Mouse (Mus musculus) liver, embryonic 13.5 days (tissue): ENCODE results near the gene Bnipl. TPM values are rescaled to one million over a fixed set of nuclear protein-coding genes. Genes with fewer than 3 reads are reported as not detected.

Experiments used
- ATAC-seq: fragments of 200-750 bp; cut with Nextera tagmentation; 2 replicates; pipeline ENCODE4 v1.8.0; 2017; ENCODE audit warnings: low read depth, mild to moderate bottlenecking, moderate number of reproducible peaks, moderate library complexity
- DNase-seq: peaks from one replicate; pipeline ENCODE4 v3.0.0; 2022
- H3K27ac ChIP-seq: fragments of 300-500 bp; sonication (generic); 2 replicates; pipeline ENCODE4 v1.5.1; 2015; ENCODE audit warnings: moderate library complexity, mild to moderate bottlenecking, inconsistent platforms
- H3K27me3 ChIP-seq: fragments of 300-500 bp; sonication (generic); 2 replicates; pipeline ENCODE4 v1.6.1; 2015; ENCODE audit warnings: mild to moderate bottlenecking, inconsistent platforms
- H3K36me3 ChIP-seq: fragments of 300-500 bp; sonication (generic); 2 replicates; pipeline ENCODE4 v1.6.1; 2015; ENCODE audit warnings: mild to moderate bottlenecking, inconsistent platforms
- H3K4me1 ChIP-seq: fragments of 300-500 bp; sonication (generic); replicated peaks from 2 replicates; pipeline ENCODE4 v1.6.1; 2015; ENCODE audit warnings: inconsistent platforms
- H3K4me2 ChIP-seq: fragments of 300-500 bp; sonication (generic); 2 replicates; pipeline ENCODE4 v1.6.1; 2015; ENCODE audit warnings: inconsistent platforms, mild to moderate bottlenecking, moderate library complexity
- H3K4me3 ChIP-seq: fragments of 300-500 bp; sonication (generic); replicated peaks from 2 replicates; pipeline ENCODE4 v1.5.1; 2015; ENCODE audit warnings: mild to moderate bottlenecking, inconsistent platforms
- H3K9ac ChIP-seq: fragments of 300-500 bp; sonication (generic); 2 replicates; pipeline ENCODE4 v1.6.1; 2015; ENCODE audit warnings: mild to moderate bottlenecking, inconsistent platforms
- H3K9me3 ChIP-seq: fragments of 300-500 bp; sonication (generic); replicated peaks from 2 replicates; pipeline ENCODE4 v1.6.1; 2016; ENCODE audit warnings: inconsistent platforms
- WGBS: fragments of 180-500 bp; shearing (Covaris S2); methylation state at CpG from one replicate; pipeline ENCODE4 v1.1.7; 2015; ENCODE audit not compliant: insufficient replicate concordance; 5-methylcytosine and 5-hydroxymethylcytosine counted together
- polyA plus RNA-seq: library from polyadenylated mRNA; unstranded; fragments of >200 nt; fragmentation: Nextera tagmentation; extraction: Ambion mirVana; gene quantifications from 2 replicates; pipeline ENCODE4 v1.2.1, GENCODE M21; 2015

Gene Bnipl
- polyA plus RNA-seq, 1 experiment from 2014 or later, result not detected

DNA sequence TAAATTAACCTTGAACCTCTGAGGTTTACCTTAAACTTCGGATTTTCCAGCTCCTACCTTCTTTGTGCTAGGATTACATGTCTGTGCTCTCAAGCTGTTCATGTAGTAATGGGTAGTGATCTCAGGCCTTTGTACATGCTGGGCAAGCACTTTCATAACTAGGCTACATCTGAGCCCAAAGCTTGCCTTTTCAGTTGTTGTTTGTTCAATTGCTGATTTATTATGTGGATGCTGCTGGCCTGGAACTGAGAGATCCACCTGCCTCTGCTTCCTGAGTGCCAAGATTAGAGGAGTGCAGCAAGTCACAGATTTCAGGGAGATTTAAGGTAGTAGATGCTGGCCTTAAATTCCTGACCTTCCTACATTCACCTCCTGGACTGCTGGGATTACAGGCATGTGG is 51.9 kb downstream of the Bnipl start:
- no peak for ATAC-seq
- H3K4me3 ChIP-seq, result no peak overlapping the region
- H3K27ac ChIP-seq, result no peak overlapping the region
- peaks cover 97% of the 10 kb centered on the region for H3K36me3 ChIP-seq
- H3K4me1 ChIP-seq, result 0 out of 2 replicates have a peak, but pooled peaks cover 3% of the 10 kb centered on the region
- 66% methylated on average over 1 of the region's 1 CpGs for WGBS
- H3K9ac ChIP-seq, result no peak overlapping the region
- no peaks in the 10 kb centered on the region for H3K27me3 ChIP-seq
- H3K9me3 ChIP-seq, result no peaks in the 10 kb centered on the region
- no peak overlapping the region for H3K4me2 ChIP-seq
- no peak for DNase-seq

GRCm38 (mm10) chr3:95195772-95196171 is 55.2 kb downstream of the Bnipl start:
- Histone ChIP-seq H3K4me1 (0 out of 2 replicates have a peak, but pooled peaks cover 3% of the 10 kb centered on the region), H3K36me3 (peaks cover 92% of the 10 kb centered on the region), H3K4me3 (no peak overlapping the region), H3K9ac (no peak overlapping the region), H3K4me2 (no peak overlapping the region), H3K9me3 (no peaks in the 10 kb centered on the region), H3K27ac (no peak overlapping the region), H3K27me3 (no peaks in the 10 kb centered on the region)
- DNase-seq (no peak), ATAC-seq (no peak)
- WGBS, result 82% methylated on average over 2 of the region's 2 CpGs

GRCm38 (mm10) chr3:95194721-95195135 is 56.3 kb downstream of the Bnipl start:
- H3K4me2 ChIP-seq, result no peak overlapping the region
- DNase-seq (no peak), ATAC-seq (no peak)
- no peak overlapping the region for H3K9ac ChIP-seq
- no peak overlapping the region for H3K4me3 ChIP-seq
- H3K4me1 ChIP-seq, result 0 out of 2 replicates have a peak, but pooled peaks cover 3% of the 10 kb centered on the region
- H3K9me3 ChIP-seq, result no peaks in the 10 kb centered on the region
- WGBS, result 77% methylated on average over 6 of the region's 6 CpGs
- no peaks in the 10 kb centered on the region for H3K27me3 ChIP-seq
- peaks cover 92% of the 10 kb centered on the region for H3K36me3 ChIP-seq
- no peak overlapping the region for H3K27ac ChIP-seq

Other genes starting within 250 kb of the Bnipl start
- gene Zfp687, start 235.7 kb downstream of the Bnipl start, polyA plus RNA-seq, result 5.8 and 8.2 TPM in 2 replicates
- 202 and 204 TPM in 2 replicates for gene Psmd4, start 208.6 kb downstream of the Bnipl start, polyA plus RNA-seq
- 9.6 and 10.3 TPM in 2 replicates for gene Pip5k1a, start 144.3 kb downstream of the Bnipl start, polyA plus RNA-seq
- gene Vps72, start 140.2 kb downstream of the Bnipl start, polyA plus RNA-seq, result 39.2 and 43.3 TPM in 2 replicates
- gene Tmod4, start 126.7 kb downstream of the Bnipl start, polyA plus RNA-seq, result 0.17 and 0.67 TPM in 2 replicates
- 33.4 and 33.5 TPM in 2 replicates for gene Scnm1, start 117.2 kb downstream of the Bnipl start, polyA plus RNA-seq
- gene Lysmd1, start 117.1 kb downstream of the Bnipl start, polyA plus RNA-seq, result 7.3 and 7.5 TPM in 2 replicates
- gene Tnfaip8l2, start 108.8 kb downstream of the Bnipl start, polyA plus RNA-seq, result 5.7 and 6.0 TPM in 2 replicates
- 0.35 and 0.36 TPM in 2 replicates for gene Sema6c, start 90.7 kb downstream of the Bnipl start, polyA plus RNA-seq
- gene Gabpb2, start 33.3 kb downstream of the Bnipl start, polyA plus RNA-seq, result 6.9 and 7.7 TPM in 2 replicates
- 43.9 and 50.1 TPM in 2 replicates for gene Cdc42se1, start 22.5 kb downstream of the Bnipl start, polyA plus RNA-seq
- 2.8 and 3.5 TPM in 2 replicates for gene Mllt11, start 19.0 kb downstream of the Bnipl start, polyA plus RNA-seq
- gene Gm128, start 9.6 kb downstream of the Bnipl start, polyA plus RNA-seq, result 0.16 and 0.21 TPM in 2 replicates
- 17.0 and 18.6 TPM in 2 replicates for gene Mindy1, start 30.2 kb upstream of the Bnipl start, polyA plus RNA-seq
- 8.6 and 11.0 TPM in 2 replicates for gene Prune1, start 30.9 kb upstream of the Bnipl start, polyA plus RNA-seq
- gene Anxa9, start 56.0 kb upstream of the Bnipl start, polyA plus RNA-seq, result 3.0 and 3.1 TPM in 2 replicates
- 113 and 125 TPM in 2 replicates for gene Cers2, start 63.6 kb upstream of the Bnipl start, polyA plus RNA-seq
- gene Setdb1, start 106.0 kb upstream of the Bnipl start, polyA plus RNA-seq, result 15.9 and 20.0 TPM in 2 replicates
- not detected in 2 replicates for gene 4930558C23Rik, start 151.6 kb upstream of the Bnipl start, polyA plus RNA-seq
- gene Arnt, start 183.2 kb upstream of the Bnipl start, polyA plus RNA-seq, result 16.0 and 20.3 TPM in 2 replicates
- gene Ctsk, start 248.1 kb upstream of the Bnipl start, polyA plus RNA-seq, result 1.7 and 1.9 TPM in 2 replicates